Mouse (Mus musculus): ENCODE measurements around the gene Syt12. TPM values are rescaled to one million over a fixed set of nuclear protein-coding genes. Genes with fewer than 3 reads are reported as not detected.
A peak's percentile ranks its signal among the peaks of the same experiment; 100 is the strongest.

Syt12 gene
- total RNA-seq, 2 experiments from 2014 or later = 34.7 to 37.7 TPM

DNA sequence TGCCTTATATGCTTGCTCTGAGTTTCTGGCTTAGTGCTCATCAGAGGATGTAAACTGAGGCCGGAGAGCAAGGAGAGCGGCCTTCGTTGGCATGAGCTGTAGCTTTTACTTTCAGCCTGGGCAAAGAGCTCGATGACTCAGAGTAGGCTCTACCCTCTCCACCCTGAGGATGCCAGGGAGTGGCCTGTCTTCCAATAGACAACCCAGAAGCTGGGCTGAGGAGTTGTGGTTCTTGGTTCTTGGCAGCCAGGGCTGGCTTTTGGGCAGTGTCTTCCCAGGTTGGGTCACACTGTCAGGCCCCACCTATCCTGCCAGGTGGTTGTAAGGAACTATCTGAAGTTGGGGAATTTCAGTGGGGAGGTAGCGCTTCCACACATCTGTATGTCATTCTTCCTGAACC, 57.5 kb downstream of the Syt12 start:
- no peak for DNase-seq (ENCODE audit: low spot score in 2 of 2)

GRCm38 (mm10) chr19:4417713-4418112, 59.5 kb downstream of the Syt12 start:
- no peak for DNase-seq (ENCODE audit: low spot score in 2 of 2)

- no peak for DNase-seq (ENCODE audit: low spot score in 2 of 2)
These were observed 60.1 kb downstream of the Syt12 start for GRCm38 (mm10) chr19:4417183-4417582.

GRCm38 (mm10) chr19:4414631-4415030, 62.6 kb downstream of the Syt12 start:
- no peak for DNase-seq (ENCODE audit: low spot score in 2 of 2)

GRCm38 (mm10) chr19:4409062-4409461, 68.2 kb downstream of the Syt12 start:
- DNase-seq (ENCODE audit: low spot score in 2 of 2) = no peak

DNA sequence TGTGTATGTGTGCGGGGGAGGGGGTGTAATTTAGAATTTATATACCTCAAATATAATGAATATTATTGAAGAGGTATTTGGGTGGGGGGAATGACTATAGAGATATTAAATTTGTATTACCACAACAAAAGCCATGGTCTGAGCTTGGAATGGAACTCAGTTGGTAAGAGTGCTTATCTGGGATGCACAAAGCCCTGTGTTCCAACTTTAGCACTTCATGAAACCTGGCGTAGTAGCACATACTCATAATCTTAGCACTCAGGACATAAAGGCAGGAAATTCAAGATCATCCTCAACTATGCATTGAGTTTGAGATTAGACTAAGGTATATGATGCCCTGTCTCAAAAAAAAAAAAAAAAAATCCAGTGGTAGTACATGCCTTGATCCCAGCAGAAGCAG, 72.4 kb downstream of the Syt12 start:
- DNase-seq (ENCODE audit: low spot score in 2 of 2) = no peak

DNA sequence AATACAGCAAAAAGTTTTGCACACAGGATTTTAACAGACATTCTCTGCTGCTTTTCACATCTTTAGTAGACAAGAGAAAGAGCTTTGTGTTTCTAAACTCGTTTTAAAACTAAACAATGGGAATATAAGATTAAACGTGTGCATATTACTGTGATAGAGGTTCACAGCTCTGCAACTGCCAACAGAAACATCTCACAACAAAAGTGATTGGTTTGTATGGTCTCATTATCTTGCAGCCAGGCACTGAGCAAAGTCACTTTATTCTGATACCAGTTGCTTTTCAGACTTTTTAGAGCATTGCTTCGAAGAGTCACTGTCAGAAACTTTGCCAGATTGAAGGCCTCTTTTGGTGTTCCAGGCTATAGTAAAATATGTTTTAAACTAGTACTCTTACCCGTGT, 78.3 kb downstream of the Syt12 start:
- DNase-seq (ENCODE audit: low spot score in 2 of 2) = no peak

GRCm38 (mm10) chr19:4398630-4398948, 78.7 kb downstream of the Syt12 start:
- DNase-seq (ENCODE audit: low spot score in 2 of 2) = no peak

DNA sequence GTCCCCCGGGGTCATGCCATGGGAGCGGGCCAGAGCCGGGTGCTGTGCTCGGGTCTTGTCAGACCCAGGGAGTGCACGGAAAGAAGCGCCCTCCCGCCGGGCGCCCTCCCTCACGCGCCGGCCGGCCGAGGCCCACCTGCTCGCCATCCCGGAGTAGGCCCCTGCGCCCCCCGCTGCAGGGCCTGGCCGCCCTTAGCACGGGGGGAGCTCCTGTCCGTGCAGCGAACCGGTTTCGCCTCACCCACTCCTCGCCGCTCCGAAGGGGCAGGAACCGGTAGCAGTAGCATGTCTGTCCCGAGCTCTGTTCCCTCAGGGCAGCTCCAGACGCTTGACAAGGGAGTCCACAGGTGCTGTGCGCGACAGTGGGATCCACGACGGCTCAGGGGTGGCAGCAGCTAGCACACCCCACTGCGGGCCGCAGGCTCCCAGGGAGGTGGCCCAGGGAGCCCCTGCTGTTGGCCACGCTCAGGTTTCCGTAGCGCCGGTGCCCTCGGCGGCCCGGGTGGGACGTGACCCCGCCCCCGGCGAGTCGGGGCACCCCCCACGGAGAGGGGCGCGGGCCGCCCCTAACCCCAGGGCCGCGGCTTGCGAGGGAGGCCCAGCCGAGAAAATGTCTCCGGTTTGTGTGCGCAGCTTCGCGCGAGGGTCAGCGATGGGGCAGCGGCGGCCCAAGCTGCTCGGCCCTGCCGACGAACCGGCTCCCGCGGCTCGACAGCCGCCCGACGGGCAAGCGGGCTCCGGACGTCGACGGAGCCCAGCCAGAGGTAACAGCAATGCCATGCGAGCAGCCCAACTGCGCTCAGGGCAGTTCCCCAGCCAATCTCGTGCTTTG, 79.2 kb downstream of the Syt12 start, which contains the start of gene Kdm2a:
Kdm2a (minus strand) TSS at position 488 of the 832 bp plus-strand sequence.
- DNase-seq (ENCODE audit: low spot score in 2 of 2) = peak in 1 of 2 experiments; percentile 37

- DNase-seq (ENCODE audit: low spot score in 2 of 2) = peak; percentile 92 to 97
These were observed 80.0 kb downstream of the Syt12 start for GRCm38 (mm10) chr19:4396998-4397797.

DNA sequence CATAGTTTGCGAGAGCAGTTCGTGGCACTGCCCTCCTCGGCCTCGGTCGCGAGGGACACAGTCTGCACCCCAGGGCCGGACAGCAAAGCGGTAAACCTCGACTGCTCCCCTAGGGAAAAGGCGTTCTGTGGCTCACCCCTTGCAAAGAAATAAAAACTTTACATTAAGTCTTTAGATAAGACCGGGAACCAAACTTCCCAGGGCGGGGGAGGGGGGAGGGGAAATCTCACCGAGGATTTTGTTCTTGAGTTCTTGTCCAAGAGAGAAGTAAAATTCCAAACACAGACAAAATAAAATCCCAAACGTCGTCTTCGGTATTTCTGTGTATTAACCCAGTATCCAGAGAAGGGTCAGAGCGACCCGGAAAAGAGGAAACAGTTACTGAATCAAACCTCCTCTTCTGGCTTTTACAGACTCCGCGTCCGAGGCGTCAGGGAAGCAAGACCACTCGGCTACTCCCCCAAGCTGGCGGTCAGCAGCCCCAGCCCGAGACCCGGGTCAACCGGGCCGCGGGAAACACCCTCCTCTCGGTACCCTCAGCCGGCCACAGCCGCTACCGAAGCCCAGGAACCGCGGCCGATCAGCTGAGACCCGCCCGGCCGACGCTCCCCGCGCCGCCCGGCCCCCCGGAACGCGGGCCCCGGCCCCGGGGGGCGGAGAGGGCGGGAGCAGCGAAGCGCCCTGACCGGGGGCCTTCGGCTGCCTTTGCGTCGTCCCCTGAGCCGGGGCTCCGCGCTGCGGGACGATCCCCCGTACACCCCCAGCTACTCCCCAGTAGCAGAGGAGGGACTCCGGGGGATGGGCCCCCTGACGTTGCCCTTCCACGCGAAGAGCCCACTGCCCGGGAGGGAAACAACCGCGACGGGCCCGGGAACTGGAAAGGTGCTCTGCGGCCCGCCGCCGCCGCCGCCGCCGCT, 80.9 kb downstream of the Syt12 start:
- peak; percentile 29 to 35 for DNase-seq (ENCODE audit: low spot score in 2 of 2)

Other genes starting within 250 kb of the Syt12 start
- 10 to 100 TPM; 11.9 to 13.5 TPM for gene Pold4, start 245.5 kb downstream of the Syt12 start, total RNA-seq (2021)
- 10 to 100 TPM; 51.6 to 55.7 TPM for gene Ssh3, start 208.3 kb downstream of the Syt12 start, total RNA-seq (2021)
- gene Ankrd13d, start 194.3 kb downstream of the Syt12 start, total RNA-seq (2021) = 10 to 100 TPM; 70.3 to 81.8 TPM
- 100 to 1,000 TPM; 146 to 150 TPM for gene Grk2, start 171.2 kb downstream of the Syt12 start, total RNA-seq (2021)
- 10 to 100 TPM; 69.3 to 73.2 TPM for gene Kdm2a, start 79.2 kb downstream of the Syt12 start, total RNA-seq (2021)
- gene Rhod, start 38.0 kb downstream of the Syt12 start, total RNA-seq (2021) = 1 to 10 TPM; 2.0 to 2.2 TPM
- gene 2010003K11Rik, start 21.1 kb upstream of the Syt12 start, total RNA-seq (2021) = not detected
- 10 to 100 TPM; 56.6 to 63.9 TPM for gene Pcx, start 33.0 kb upstream of the Syt12 start, total RNA-seq (2021)
- 10 to 100 TPM; 50.9 to 53.1 TPM for gene Lrfn4, start 138.2 kb upstream of the Syt12 start, total RNA-seq (2021)
- 10 to 100 TPM; 16.7 to 18.2 TPM for gene Rce1, start 148.2 kb upstream of the Syt12 start, total RNA-seq (2021)
- gene Gm960, start 221.2 kb upstream of the Syt12 start, total RNA-seq (2021) = 1 to 10 TPM; 1.9 to 2.1 TPM
- 100 to 1,000 TPM; 663 to 667 TPM for gene Sptbn2, start 233.7 kb upstream of the Syt12 start, total RNA-seq (2021)